Mouse (Mus musculus): ENCODE results near the gene Btla. TPM values are rescaled to one million over a fixed set of nuclear protein-coding genes. Genes with fewer than 3 reads are reported as not detected.

Btla gene
- total RNA-seq, 2 experiments from 2014 or later: 0.12 to 0.51 TPM

- intact Hi-C loops (cut with DNase I): no loop called here
- DNase-seq: no peak
Measured at GRCm38 (mm10) chr16:45256895-45257294, 32.8 kb downstream of the Btla start.

- DNase-seq: no peak
- intact Hi-C loops (cut with DNase I): no loop called here
Measured at GRCm38 (mm10) chr16:45257567-45257966, 33.5 kb downstream of the Btla start.

GRCm38 (mm10) chr16:45259663-45260062 is 35.5 kb downstream of the Btla start:
- DNase-seq: no peak
- intact Hi-C loops (cut with DNase I): no loop called here

GRCm38 (mm10) chr16:45261321-45261720 is 37.2 kb downstream of the Btla start:
- intact Hi-C loops (cut with DNase I): no loop called here
- no peak for DNase-seq

DNA sequence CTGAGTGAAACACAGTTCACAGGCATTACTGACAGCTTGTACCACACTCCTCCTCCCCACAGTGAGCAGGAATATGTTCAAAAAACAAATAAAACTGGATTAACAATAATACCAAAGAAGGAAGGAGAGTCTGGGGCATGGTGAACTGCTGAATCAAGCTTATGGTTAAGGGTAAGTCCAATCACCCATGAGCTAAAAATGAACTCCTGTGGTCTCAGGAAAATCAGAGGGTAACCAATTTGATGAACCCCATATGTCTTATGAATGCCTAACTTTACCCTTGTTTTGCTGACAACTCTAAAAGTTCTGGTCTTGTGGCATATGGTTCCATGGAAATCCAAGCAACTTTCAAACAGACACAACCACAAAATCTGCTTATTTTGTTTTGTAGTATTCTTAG is 37.9 kb downstream of the Btla start:
- intact Hi-C loops (cut with DNase I): no loop called here
- DNase-seq: no peak

DNA sequence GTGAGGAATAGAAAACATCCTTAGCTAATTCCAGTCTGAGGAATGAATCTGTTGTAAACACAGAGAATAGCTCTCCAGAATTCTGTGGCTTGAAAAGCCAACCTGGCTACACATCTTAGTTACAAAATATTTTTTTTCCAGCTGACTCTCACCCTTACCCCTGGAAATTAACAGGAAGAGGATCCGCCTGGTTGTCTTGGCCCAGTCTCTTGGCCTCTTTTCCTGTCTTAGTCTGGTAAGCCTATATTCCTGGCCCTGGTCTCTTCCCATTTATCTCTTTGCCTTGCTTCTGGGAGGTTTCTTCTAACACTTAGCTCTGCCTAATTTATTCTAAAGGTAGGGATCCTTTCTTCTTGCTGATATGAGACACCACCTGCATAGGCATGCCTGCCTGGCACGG is 45.8 kb downstream of the Btla start:
- intact Hi-C loops (cut with DNase I): no loop called here
- DNase-seq: peak in 1 of 2 experiments; percentile 2

GRCm38 (mm10) chr16:45283093-45283492 is 59.0 kb downstream of the Btla start:
- intact Hi-C loops (cut with DNase I): loop anchor here (2.0 to 10.0 kb wide), 3 partner anchors 86 to 342 kb away; no protein-coding TSS in a partner anchor
- peak; percentile 8 to 21 for DNase-seq

DNA sequence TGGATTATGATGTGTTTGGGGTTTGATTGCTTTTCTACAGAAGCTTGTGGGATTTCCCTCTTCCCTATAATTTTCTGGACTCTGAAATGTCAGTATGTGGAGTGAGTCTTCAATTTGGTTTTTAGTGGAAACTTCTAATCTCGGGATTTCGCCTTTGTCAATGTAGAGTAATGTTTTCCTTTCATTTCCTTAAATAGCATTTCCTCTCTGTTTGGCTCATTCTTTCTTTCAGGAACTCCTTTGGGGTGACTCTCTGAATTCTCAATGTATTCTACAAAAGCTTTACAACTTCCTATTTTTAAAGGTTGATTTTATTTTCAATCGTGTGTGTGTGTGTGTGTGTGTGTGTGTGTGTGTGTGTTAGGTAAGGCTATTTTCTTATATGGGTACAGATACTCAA is 73.7 kb downstream of the Btla start:
- intact Hi-C loops (cut with DNase I): no loop called here
- DNase-seq: no peak

Other genes with a start within 250 kb of the Btla start
- gene Ccdc80, start 130.9 kb upstream of the Btla start, total RNA-seq (2021): 100 to 1,000 TPM in 1 of 2 experiments, 10 to 100 TPM in 1; 95.7 to 117 TPM
- gene Slc35a5, start 65.6 kb upstream of the Btla start, total RNA-seq (2021): 10 to 100 TPM; 12.2 to 14.1 TPM
- gene Atg3, start 65.5 kb upstream of the Btla start, total RNA-seq (2021): 10 to 100 TPM; 19.3 to 22.5 TPM
- 10 to 100 TPM; 62.9 to 68.0 TPM for gene Cd200, start 184.7 kb downstream of the Btla start, total RNA-seq (2021)